Mouse (Mus musculus): ENCODE data around the gene Gm14393. TPM values are rescaled to one million over a fixed set of nuclear protein-coding genes. Genes with fewer than 3 reads are reported as not detected.

The Gm14393 gene
- polyA plus RNA-seq (2012; ENCODE audit: low replicate concordance): not detected in 2 replicates

DNA sequence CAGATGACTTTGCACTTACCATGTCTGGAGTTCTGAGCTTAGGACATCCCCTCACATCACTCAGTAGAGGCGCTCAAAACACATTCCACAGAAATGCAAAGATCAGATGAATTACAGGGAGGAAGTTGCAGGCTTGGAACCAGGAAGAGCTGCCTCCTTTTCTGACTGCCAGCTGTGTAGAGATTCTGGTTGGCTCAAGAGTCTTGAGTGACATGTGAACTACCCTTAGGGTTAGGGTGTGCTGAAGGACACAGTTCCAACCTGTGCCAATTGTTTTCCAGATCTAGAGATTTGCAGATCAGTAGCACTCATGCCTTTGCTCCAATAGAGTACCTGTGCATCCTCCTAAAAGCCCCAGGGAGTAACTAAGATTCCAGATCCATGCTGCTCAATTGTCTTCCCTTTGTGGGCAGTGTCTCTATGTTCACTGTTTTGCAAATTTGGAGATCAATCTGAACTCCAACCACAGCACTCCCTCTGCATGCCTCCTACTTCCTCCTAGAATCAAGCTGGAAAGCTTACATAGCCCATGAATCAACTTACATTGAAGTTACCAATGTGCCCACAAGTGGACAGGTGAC is at the start of gene Gm14393:
Gene Gm14393, minus strand, starts transcription at position 101 of the 581 bp plus-strand sequence.

Other genes with a start within 250 kb of the Gm14393 start
- gene Gm14444, start 57.5 kb downstream of the Gm14393 start, polyA plus RNA-seq (2012; ENCODE audit: low replicate concordance): not detected in 2 replicates
- 0.22 and 0.29 TPM in 2 replicates for gene Gm14399, start 74.2 kb upstream of the Gm14393 start, polyA plus RNA-seq (2012; ENCODE audit: low replicate concordance)
- gene Gm14443, start 108.1 kb upstream of the Gm14393 start, polyA plus RNA-seq (2012; ENCODE audit: low replicate concordance): 0.02 and 0.04 TPM in 2 replicates
- gene Gm14391, start 139.1 kb upstream of the Gm14393 start, polyA plus RNA-seq (2012; ENCODE audit: low replicate concordance): 0.53 and 0.76 TPM in 2 replicates
- gene Gm14440, start 207.3 kb upstream of the Gm14393 start, polyA plus RNA-seq (2012; ENCODE audit: low replicate concordance): 0.16 TPM in 1 of 2 replicates, not detected in the other